8 mouse cellular contexts compared by ENCODE assay signal in genomic region chr13:56136200-56136599, GRCm38 (mm10). TPM values are rescaled to one million over a fixed set of nuclear protein-coding genes. Genes with fewer than 3 reads are reported as not detected.
DNase-seq lines count a peak whose midpoint lies in the region; ATAC-seq and TF ChIP-seq lines count a peak whose summit lies in the region.

H2afy (minus strand) TSS chr13:56136361.

- peak within 1 kb of the TSS; percentile 91 for H3K4me3 ChIP-seq in left cerebral cortex, adult 2 months
- peak within 1 kb of the TSS; percentile 96 for H3K4me3 ChIP-seq in heart, adult 2 months
- H3K4me3 ChIP-seq in midbrain, embryonic 14.5 days (replicated peaks; ENCODE audit: low read depth, low read length): peak within 1 kb of the TSS; percentile 93

- DNase-seq in left cerebral cortex, adult 2 months (ENCODE audit: extremely low spot score in 1 of 2, low spot score in 2 of 2): no peak
- DNase-seq in left cerebral cortex, adult 11 months (ENCODE audit: low spot score): no peak
- DNase-seq in heart, adult 2 months: no peak
- no peak for DNase-seq in layer of hippocampus, postnatal 14 days (ENCODE audit: low spot score in 2 of 2)
- no peak for DNase-seq in midbrain, embryonic 14.5 days
- DNase-seq in frontal cortex, postnatal 10 days (ENCODE audit: low spot score in 2 of 2): no peak
- no peak for DNase-seq in testis, postnatal 14 days (ENCODE audit: low spot score)

- H3K36me3 ChIP-seq in heart, adult 2 months (ENCODE audit: control insufficient read depth, insufficient read depth, low read length): peaks cover 3% of the 10 kb centered on the region; the same call in 1 of the 2 replicates
- H3K36me3 ChIP-seq in midbrain, embryonic 14.5 days (ENCODE audit: control insufficient read depth, insufficient read depth, low read length): no peaks in the 10 kb centered on the region

- H3K27ac ChIP-seq in left cerebral cortex, adult 2 months: peak within 1 kb of the TSS; percentile 93
- peak within 1 kb of the TSS; percentile 94 for H3K27ac ChIP-seq in heart, adult 2 months
- H3K27ac ChIP-seq in midbrain, embryonic 14.5 days (replicated peaks; ENCODE audit: low read depth, low read length): peak within 1 kb of the TSS; percentile 89

- TF ChIP-seq POLR2A in heart, adult 2 months (IDR thresholded peaks at IDR 0.05; ENCODE audit: insufficient read depth, low read depth, low read length): no peak

- no peaks in the 10 kb centered on the region for H3K27me3 ChIP-seq in heart, adult 2 months (ENCODE audit: control insufficient read depth, insufficient read depth, low read length)
- no peaks in the 10 kb centered on the region for H3K27me3 ChIP-seq in midbrain, embryonic 14.5 days (ENCODE audit: control insufficient read depth, insufficient read depth, low read length)

- TF ChIP-seq EP300 in heart, adult 2 months (IDR thresholded peaks at IDR 0.05; ENCODE audit: insufficient read depth, low read depth, low read length): no peak

- peak within 1 kb of the TSS; percentile 75 for H3K4me2 ChIP-seq in midbrain, embryonic 14.5 days (ENCODE audit: low read length)

- H3K9ac ChIP-seq in heart, adult 2 months (ENCODE audit: low read depth, low read length): peak within 1 kb of the TSS; percentile 93
- H3K9ac ChIP-seq in midbrain, embryonic 14.5 days (replicated peaks; ENCODE audit: low read length): peak within 1 kb of the TSS; percentile 93

- H3K9me3 ChIP-seq in midbrain, embryonic 14.5 days (ENCODE audit: control insufficient read depth, low read length): no peaks in the 10 kb centered on the region

- no peak for TF ChIP-seq CTCF in left cerebral cortex, adult 2 months (IDR thresholded peaks at IDR 0.05)
- TF ChIP-seq CTCF in heart, adult 2 months (IDR thresholded peaks at IDR 0.05): no peak

- intact Hi-C loops in left cerebral cortex, adult 2 months (cut with DNase I): no loop called here
- intact Hi-C loops in heart, adult 2 months (cut with DNase I): loop anchor here (5.0 to 10.0 kb wide), 2 partner anchors 34 to 51 kb away; no protein-coding TSS in a partner anchor

- H3K79me2 ChIP-seq in heart, adult 2 months (replicated peaks; ENCODE audit: control insufficient read depth, insufficient read depth, low read length): 0 out of 2 replicates have a peak, but pooled peaks cover 5% of the 10 kb centered on the region

- WGBS in heart, adult 2 months: 97% methylated on average over 2 of the region's 2 CpGs
- WGBS in midbrain, embryonic 14.5 days: 80% methylated on average over 2 of the region's 2 CpGs

- no peak for ATAC-seq in common myeloid progenitor, adult 5-6 weeks (replicated peaks; ENCODE audit: low read depth, poor library complexity, severe bottlenecking)
- ATAC-seq in midbrain, embryonic 14.5 days (ENCODE audit: low FRiP score, low TSS enrichment): no peak

- peaks cover 15% of the 10 kb centered on the region for H3K4me1 ChIP-seq in heart, adult 2 months (ENCODE audit: control insufficient read depth, insufficient read depth, low read length)
- H3K4me1 ChIP-seq in midbrain, embryonic 14.5 days (ENCODE audit: control insufficient read depth, insufficient read depth, low read length): peaks cover 24% of the 10 kb centered on the region

RNA-seq across cellular contexts. Expression of gene H2afy, which starts in this region (rescaled TPM):
- 100 to 1,000 TPM; 107 to 111 TPM for total RNA-seq in left cerebral cortex, adult 2 months (2021)
- total RNA-seq in common myeloid progenitor, adult 5-6 weeks (2017): 1,680 and 1,841 TPM in 2 replicates
- total RNA-seq in heart, adult 2 months (2021): 10 to 100 TPM; 43.3 to 49.6 TPM
- 34.9 and 39.4 TPM in 2 replicates for polyA plus RNA-seq in heart, adult 2 months (2012; rRNA removed)
- 100 to 1,000 TPM; 127 to 133 TPM for total RNA-seq in layer of hippocampus, postnatal 14 days (2021)
- polyA plus RNA-seq in midbrain, embryonic 14.5 days (2014; fragmentation: Nextera tagmentation; extraction: Ambion mirVana): 292 and 355 TPM in 2 replicates

Comparison
In these comparisons a context has a peak if more than half of its experiments do, and no peak if none do; other contexts are left out.
1. RNA of gene H2afy (total RNA-seq): 1,680 to 1,841 TPM in common myeloid progenitor, adult 5-6 weeks; 127 to 133 TPM in layer of hippocampus, postnatal 14 days, 107 to 111 TPM in left cerebral cortex, adult 2 months and 43.3 to 49.6 TPM in heart, adult 2 months; every median in the first group is over 10 times any median in the second.
2. Peak in every context shown above with its lines, with median percentiles within 50 percentile points of each other: H3K27ac ChIP-seq and H3K4me3 ChIP-seq.